Mouse (Mus musculus): Measurements from ENCODE around the gene Arpc1a. TPM values are rescaled to one million over a fixed set of nuclear protein-coding genes. Genes with fewer than 3 reads are reported as not detected.
"Not testable (repeated sequence)": the region's sequence is repeated elsewhere in the genome, so short reads cannot be mapped to it uniquely, and the experiment has no call there.

The Arpc1a gene
- 86.8 and 96.4 TPM in 2 replicates for polyA plus RNA-seq (2015; fragmentation: Nextera tagmentation; extraction: Ambion mirVana)

DNA sequence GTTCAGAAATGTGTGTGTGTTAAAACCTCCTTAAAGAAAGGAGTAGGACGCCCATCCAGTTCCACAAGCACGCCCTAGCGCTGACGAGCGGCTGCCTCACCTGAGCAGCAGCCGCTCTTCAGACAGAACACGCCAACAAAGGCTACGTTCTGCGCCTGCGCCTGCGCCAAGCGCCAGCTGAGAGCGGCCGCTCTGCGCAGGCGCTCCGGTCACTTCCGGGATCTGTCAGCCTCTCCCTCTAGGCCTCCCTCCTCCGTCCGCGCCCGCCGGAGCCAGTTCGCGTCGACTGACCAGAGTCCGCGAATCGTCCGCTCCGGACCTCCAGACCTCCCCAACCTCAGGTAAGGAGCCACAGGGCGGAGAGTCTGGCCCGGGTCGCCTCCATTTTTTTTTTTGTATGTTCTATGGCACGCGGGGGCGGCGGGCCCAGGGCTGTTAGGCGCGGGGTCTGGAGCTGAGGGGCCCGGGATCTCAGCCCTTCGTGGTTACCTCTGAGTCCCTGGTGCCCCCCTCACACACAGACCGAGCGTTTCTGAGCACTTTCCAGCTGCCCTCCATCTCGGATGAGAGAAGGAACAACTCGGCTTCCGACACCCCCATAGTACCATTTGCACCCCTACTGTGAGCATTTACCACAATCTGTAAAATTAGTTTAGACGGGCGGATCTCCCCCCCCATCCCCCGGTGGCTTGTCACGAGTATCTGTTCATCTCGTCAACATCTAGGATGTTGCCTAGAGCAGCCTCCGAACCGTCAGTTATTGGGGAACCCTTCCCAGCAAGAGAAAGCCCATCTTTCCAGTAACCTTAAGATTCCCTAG, at the start of gene Arpc1a, which contains the start of gene Kpna7:
Arpc1a (plus strand) TSS at position 199 of the 820 bp plus-strand sequence.
Kpna7 (minus strand) TSS at position 399 of the 820 bp plus-strand sequence.
- H3K4me3 ChIP-seq: peak within 1 kb of the TSS; percentile 88
- peaks cover 14% of the 10 kb centered on the region for H3K4me1 ChIP-seq (replicated peaks)
- H3K9me3 ChIP-seq (replicated peaks): no peaks in the 10 kb centered on the region
- ATAC-seq (replicated peaks; ENCODE audit: insufficient number of reproducible peaks, insufficient read depth, low FRiP score, low read depth): peak; percentile 97
- H3K36me3 ChIP-seq: no peaks in the 10 kb centered on the region; the same call in 1 of the 2 replicates
- H3K9ac ChIP-seq: peak within 1 kb of the TSS; percentile 94
- H3K27me3 ChIP-seq: no peaks in the 10 kb centered on the region
- peak within 1 kb of the TSS; percentile 73 for H3K27ac ChIP-seq
- peak within 1 kb of the TSS; percentile 84 for H3K4me2 ChIP-seq
- WGBS: under 1% methylated on average over 54 of the region's 54 CpGs

DNA sequence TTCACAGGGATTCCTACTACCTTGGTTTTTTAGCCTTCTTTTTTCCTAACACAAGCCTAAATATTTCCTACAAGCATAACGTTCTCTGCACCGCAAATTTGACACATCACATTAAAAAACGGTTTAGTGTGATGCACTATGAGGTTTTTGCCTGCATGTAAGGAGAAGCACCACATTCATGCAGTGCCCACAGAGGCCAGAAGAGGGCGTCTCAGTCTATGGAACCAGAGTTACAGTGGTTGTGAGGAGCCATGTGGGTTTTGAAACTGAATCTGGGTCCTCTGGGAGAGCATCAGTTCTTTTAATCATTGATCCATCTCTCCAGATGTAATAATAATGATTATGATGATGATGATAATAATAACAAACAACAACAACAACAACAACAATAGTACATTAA, 42.0 kb upstream of the Arpc1a start:
- H3K9me3 ChIP-seq (replicated peaks): no peaks in the 10 kb centered on the region
- H3K27me3 ChIP-seq: no peaks in the 10 kb centered on the region
- no peak for ATAC-seq (replicated peaks; ENCODE audit: insufficient number of reproducible peaks, insufficient read depth, low FRiP score, low read depth)
- no peak overlapping the region for H3K27ac ChIP-seq
- no peak overlapping the region for H3K4me3 ChIP-seq
- H3K9ac ChIP-seq: no peak overlapping the region
- 45% methylated on average over 4 of the region's 4 CpGs for WGBS
- H3K4me1 ChIP-seq (replicated peaks): no peaks in the 10 kb centered on the region
- H3K36me3 ChIP-seq: no peaks in the 10 kb centered on the region
- H3K4me2 ChIP-seq: no peak overlapping the region

DNA sequence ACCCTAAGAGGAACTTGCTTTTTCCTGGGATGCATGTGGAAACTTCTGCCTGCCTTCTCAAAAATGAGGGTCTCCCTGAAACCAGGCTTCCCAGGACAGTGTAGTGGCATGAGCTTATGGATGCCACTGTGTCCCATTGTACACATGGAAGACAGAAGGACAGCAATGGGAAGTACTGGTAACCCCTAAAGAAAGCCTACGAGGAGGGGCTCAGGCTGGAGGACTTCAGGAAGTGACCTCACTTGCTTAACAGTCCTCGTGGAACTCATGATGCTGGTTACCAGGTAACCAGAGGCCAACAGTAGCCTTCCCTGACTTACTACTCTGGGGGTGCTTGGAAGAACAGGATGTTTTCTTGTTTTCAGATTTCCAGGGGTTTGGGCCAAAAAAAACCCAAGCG, 40.9 kb upstream of the Arpc1a start, which contains the start of gene 1700018F24Rik:
1700018F24Rik (plus strand) TSS at position 301 of the 400 bp plus-strand sequence.
- H3K9me3 ChIP-seq (replicated peaks); ATAC-seq (replicated peaks; ENCODE audit: insufficient number of reproducible peaks, insufficient read depth, low FRiP score, low read depth); H3K4me3 ChIP-seq; H3K36me3 ChIP-seq; H3K9ac ChIP-seq; H3K27ac ChIP-seq; H3K4me2 ChIP-seq; H3K4me1 ChIP-seq (replicated peaks); H3K27me3 ChIP-seq: not testable (repeated sequence)
- WGBS: 51% methylated on average over 3 of the region's 3 CpGs

- not testable (repeated sequence) for ATAC-seq (replicated peaks; ENCODE audit: insufficient number of reproducible peaks, insufficient read depth, low FRiP score, low read depth); H3K9ac ChIP-seq; H3K27ac ChIP-seq; H3K9me3 ChIP-seq (replicated peaks); H3K4me2 ChIP-seq; H3K27me3 ChIP-seq; H3K36me3 ChIP-seq; H3K4me1 ChIP-seq (replicated peaks); H3K4me3 ChIP-seq
- WGBS: 35% methylated on average over 3 of the region's 3 CpGs
These were observed 29.4 kb upstream of the Arpc1a start for GRCm38 (mm10) chr5:145054187-145054586.

GRCm38 (mm10) chr5:145057907-145058306, 25.7 kb upstream of the Arpc1a start:
- Histone ChIP-seq H3K27me3 (no peaks in the 10 kb centered on the region), H3K36me3 (no peaks in the 10 kb centered on the region), H3K4me1 (replicated peaks) (no peaks in the 10 kb centered on the region), H3K4me3 (no peak overlapping the region), H3K9ac (no peak overlapping the region), H3K9me3 (replicated peaks) (no peaks in the 10 kb centered on the region), H3K27ac (no peak overlapping the region), H3K4me2 (no peak overlapping the region)
- ATAC-seq (replicated peaks; ENCODE audit: insufficient number of reproducible peaks, insufficient read depth, low FRiP score, low read depth): no peak
- 85% methylated on average over 8 of the region's 8 CpGs for WGBS

- Histone ChIP-seq H3K4me3 (no peak overlapping the region), H3K27me3 (no peaks in the 10 kb centered on the region), H3K36me3 (no peaks in the 10 kb centered on the region), H3K9me3 (replicated peaks) (no peaks in the 10 kb centered on the region), H3K4me2 (no peak overlapping the region), H3K27ac (no peak overlapping the region), H3K4me1 (replicated peaks) (no peaks in the 10 kb centered on the region), H3K9ac (no peak overlapping the region)
- WGBS: 94% methylated on average over 7 of the region's 7 CpGs
- ATAC-seq (replicated peaks; ENCODE audit: insufficient number of reproducible peaks, insufficient read depth, low FRiP score, low read depth): no peak
These were observed 24.9 kb upstream of the Arpc1a start for GRCm38 (mm10) chr5:145058722-145059121.

- no peak overlapping the region for H3K4me3 ChIP-seq
- ATAC-seq (replicated peaks; ENCODE audit: insufficient number of reproducible peaks, insufficient read depth, low FRiP score, low read depth): no peak
- H3K4me1 ChIP-seq (replicated peaks): no peaks in the 10 kb centered on the region
- WGBS: 77% methylated on average over 2 of the region's 2 CpGs
- no peak overlapping the region for H3K9ac ChIP-seq
- no peaks in the 10 kb centered on the region for H3K36me3 ChIP-seq
- no peaks in the 10 kb centered on the region for H3K9me3 ChIP-seq (replicated peaks)
- H3K4me2 ChIP-seq: no peak overlapping the region
- no peak overlapping the region for H3K27ac ChIP-seq
- H3K27me3 ChIP-seq: no peaks in the 10 kb centered on the region
These were observed 24.1 kb upstream of the Arpc1a start for GRCm38 (mm10) chr5:145059524-145059923.

- no peaks in the 10 kb centered on the region for H3K27me3 ChIP-seq
- no peak for ATAC-seq (replicated peaks; ENCODE audit: insufficient number of reproducible peaks, insufficient read depth, low FRiP score, low read depth)
- H3K9ac ChIP-seq: no peak overlapping the region
- no peak overlapping the region for H3K4me2 ChIP-seq
- no peaks in the 10 kb centered on the region for H3K9me3 ChIP-seq (replicated peaks)
- 88% methylated on average over 1 of the region's 1 CpGs for WGBS
- H3K27ac ChIP-seq: no peak overlapping the region
- no peak overlapping the region for H3K4me3 ChIP-seq
- no peaks in the 10 kb centered on the region for H3K36me3 ChIP-seq
- no peaks in the 10 kb centered on the region for H3K4me1 ChIP-seq (replicated peaks)
These were observed 18.8 kb upstream of the Arpc1a start for GRCm38 (mm10) chr5:145064765-145065340.

DNA sequence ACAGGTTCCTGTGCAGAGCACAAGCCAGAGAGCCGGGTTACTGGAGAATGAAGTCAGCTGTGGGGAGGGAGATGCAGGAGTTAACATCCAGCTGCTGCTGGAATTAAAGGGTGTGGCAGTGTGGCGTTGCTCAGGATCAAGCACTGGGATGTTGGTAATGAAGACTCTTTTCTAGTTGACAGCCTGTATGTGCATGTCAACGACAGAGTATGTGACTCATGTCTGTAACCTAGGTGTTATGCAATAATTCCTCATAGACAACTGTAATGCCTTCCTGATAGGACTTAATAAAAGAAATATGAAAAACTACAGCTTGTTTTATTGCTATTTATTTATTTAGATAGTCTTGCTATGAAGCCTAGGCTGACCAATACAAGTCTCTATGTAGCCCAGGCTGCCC, 14.8 kb upstream of the Arpc1a start:
- H3K4me1 ChIP-seq (replicated peaks): no peaks in the 10 kb centered on the region
- H3K4me3 ChIP-seq: no peak overlapping the region
- no peak overlapping the region for H3K4me2 ChIP-seq
- no peak overlapping the region for H3K27ac ChIP-seq
- no peaks in the 10 kb centered on the region for H3K36me3 ChIP-seq
- H3K9me3 ChIP-seq (replicated peaks): no peaks in the 10 kb centered on the region
- 42% methylated on average over 3 of the region's 3 CpGs for WGBS
- H3K27me3 ChIP-seq: no peaks in the 10 kb centered on the region
- H3K9ac ChIP-seq: no peak overlapping the region
- ATAC-seq (replicated peaks; ENCODE audit: insufficient number of reproducible peaks, insufficient read depth, low FRiP score, low read depth): no peak

GRCm38 (mm10) chr5:145069707-145070106, 13.9 kb upstream of the Arpc1a start:
- WGBS: 0% methylated on average over 5 of the region's 5 CpGs
- no peak for ATAC-seq (replicated peaks; ENCODE audit: insufficient number of reproducible peaks, insufficient read depth, low FRiP score, low read depth)

DNA sequence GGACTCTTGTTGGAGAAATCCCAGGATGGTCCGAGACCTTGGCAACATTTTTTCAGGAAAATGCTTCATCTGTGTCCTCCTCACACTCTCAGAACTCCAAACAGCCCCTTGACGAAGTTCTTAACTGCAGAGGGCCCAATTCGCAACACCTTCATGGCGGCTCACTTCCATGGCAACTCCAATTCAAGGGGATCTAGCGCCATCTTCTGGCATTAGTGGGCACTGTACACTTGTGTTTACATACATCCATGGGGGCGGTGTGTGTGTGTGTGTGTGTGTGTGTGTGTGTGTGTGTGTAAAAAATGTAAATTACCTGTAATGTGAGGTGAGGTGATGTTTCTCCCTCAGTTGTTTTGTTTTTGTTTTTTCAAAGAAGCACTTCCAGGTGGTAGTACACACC, 12.3 kb upstream of the Arpc1a start:
- H3K4me3 ChIP-seq: no peak overlapping the region
- no peak overlapping the region for H3K27ac ChIP-seq
- no peaks in the 10 kb centered on the region for H3K4me1 ChIP-seq (replicated peaks)
- ATAC-seq (replicated peaks; ENCODE audit: insufficient number of reproducible peaks, insufficient read depth, low FRiP score, low read depth): no peak
- H3K4me2 ChIP-seq: no peak overlapping the region
- H3K9ac ChIP-seq: no peak overlapping the region
- no peaks in the 10 kb centered on the region for H3K9me3 ChIP-seq (replicated peaks)
- H3K36me3 ChIP-seq: no peaks in the 10 kb centered on the region
- WGBS: 47% methylated on average over 6 of the region's 6 CpGs
- no peaks in the 10 kb centered on the region for H3K27me3 ChIP-seq

More at GRCm38 (mm10) chr5:145069707-145070106, 13.9 kb upstream of the Arpc1a start:
- H3K36me3 ChIP-seq: no peaks in the 10 kb centered on the region
- H3K4me1 ChIP-seq (replicated peaks): no peaks in the 10 kb centered on the region
- no peak overlapping the region for H3K4me2 ChIP-seq
- no peaks in the 10 kb centered on the region for H3K27me3 ChIP-seq
- H3K9ac ChIP-seq: no peak overlapping the region
- H3K27ac ChIP-seq: no peak overlapping the region
- no peaks in the 10 kb centered on the region for H3K9me3 ChIP-seq (replicated peaks)
- H3K4me3 ChIP-seq: no peak overlapping the region

Measured in heart, embryonic 15.5 days (tissue).